Comparison of ENCODE assay signal across 8 mouse cellular contexts in the genomic region with DNA sequence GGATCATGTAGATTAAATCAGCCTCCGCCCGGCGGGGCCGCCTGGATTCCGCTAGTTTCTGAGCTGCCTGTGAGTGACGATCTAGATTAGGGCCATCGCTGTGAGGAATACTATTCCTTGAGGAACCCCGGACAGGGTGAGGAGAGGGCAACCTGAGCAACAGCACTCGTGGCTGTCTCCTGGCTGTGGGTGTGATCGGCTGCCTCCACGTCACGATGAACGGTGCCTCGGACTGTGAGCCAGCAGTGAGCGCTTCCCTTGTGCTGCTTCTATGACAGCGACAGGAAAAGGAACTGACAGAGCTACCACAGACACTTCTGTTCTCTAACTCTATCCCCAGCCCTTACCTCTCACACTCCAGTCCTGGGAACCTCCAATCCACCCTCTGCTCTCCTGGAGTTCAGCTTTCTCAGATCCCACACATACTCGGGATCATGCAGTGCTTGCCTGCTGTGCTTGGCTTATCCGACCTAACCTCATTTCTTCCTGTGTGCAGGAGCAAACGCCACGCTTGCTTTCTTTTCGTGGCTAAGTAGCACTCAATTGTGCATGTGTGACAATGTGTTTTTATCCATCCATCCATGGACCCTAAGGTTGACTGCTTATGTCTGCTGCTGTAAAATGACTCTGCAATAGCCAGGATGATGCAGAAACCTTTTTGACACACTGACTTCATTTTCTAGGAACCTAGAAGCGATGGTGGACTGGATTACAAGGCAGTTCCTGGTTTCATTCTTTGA. TPM values are rescaled to one million over a fixed set of nuclear protein-coding genes. Genes with fewer than 3 reads are reported as not detected.
A peak's percentile ranks its signal among the peaks of the same experiment; 100 is the strongest.
DNase-seq lines count a peak whose midpoint lies in the region; ATAC-seq lines count a peak whose summit lies in the region.

No protein-coding gene starts in this region.

- H3K27me3 ChIP-seq in forebrain, embryonic 14.5 days (replicated peaks; ENCODE audit: control insufficient read depth, insufficient read depth, low read length): no peaks in the 10 kb centered on the region
- H3K27me3 ChIP-seq in forebrain, embryonic 11.5 days (ENCODE audit: control insufficient read depth, insufficient read depth, low read length): no peaks in the 10 kb centered on the region

- H3K27ac ChIP-seq in forebrain, embryonic 14.5 days (ENCODE audit: low read depth, low read length): no peak overlapping the region
- H3K27ac ChIP-seq in forebrain, embryonic 11.5 days (ENCODE audit: low read depth, low read length): no peak overlapping the region

- H3K36me3 ChIP-seq in forebrain, embryonic 14.5 days (ENCODE audit: control insufficient read depth, insufficient read depth, low read length): no peaks in the 10 kb centered on the region
- no peaks in the 10 kb centered on the region for H3K36me3 ChIP-seq in forebrain, embryonic 11.5 days (ENCODE audit: control insufficient read depth, insufficient read depth, low read length)

- no peak overlapping the region for H3K9ac ChIP-seq in forebrain, embryonic 14.5 days (ENCODE audit: low read length)
- no peak overlapping the region for H3K9ac ChIP-seq in forebrain, embryonic 11.5 days (ENCODE audit: low read length)

- 70% methylated on average over 22 of the region's 22 CpGs for WGBS in forebrain, embryonic 14.5 days
- WGBS in forebrain, embryonic 11.5 days: 65% methylated on average over 22 of the region's 22 CpGs

- intact Hi-C loops in gastrocnemius, postnatal 36 days (cut with DNase I): no loop called here

- H3K9me3 ChIP-seq in forebrain, embryonic 14.5 days (replicated peaks; ENCODE audit: control insufficient read depth, low read length): no peaks in the 10 kb centered on the region
- no peaks in the 10 kb centered on the region for H3K9me3 ChIP-seq in forebrain, embryonic 11.5 days (ENCODE audit: control insufficient read depth, low read length)

- ATAC-seq in forebrain, embryonic 14.5 days: no peak; the same call in 1 of the 2 replicates
- ATAC-seq in forebrain, embryonic 11.5 days (replicated peaks; ENCODE audit: low FRiP score): no peak
- ATAC-seq in CD4-positive, CD25-positive, alpha-beta regulatory T cell, adult 4 months: peak; percentile 81

- DNase-seq in forebrain, embryonic 14.5 days (ENCODE audit: low spot score): no peak
- DNase-seq in forebrain, embryonic 11.5 days (ENCODE audit: low spot score): no peak
- peak; percentile 26 for DNase-seq in heart, adult 8-10 months (ENCODE audit: low spot score)
- peak; percentile 32 for DNase-seq in lung, postnatal 10 days
- DNase-seq in kidney, adult 9 months: no peak
- no peak for DNase-seq in gastrocnemius, postnatal 36 days
- DNase-seq in adrenal gland, adult 8-10 months: no peak

- no peak overlapping the region for H3K4me3 ChIP-seq in forebrain, embryonic 14.5 days (ENCODE audit: low read depth, low read length)
- no peak overlapping the region for H3K4me3 ChIP-seq in forebrain, embryonic 11.5 days (ENCODE audit: low read depth, low read length)

- H3K4me2 ChIP-seq in forebrain, embryonic 14.5 days (ENCODE audit: low read length): 0 out of 2 replicates have a peak overlapping the region, but pooled peaks have one; percentile 1
- no peak overlapping the region for H3K4me2 ChIP-seq in forebrain, embryonic 11.5 days (ENCODE audit: low read depth, low read length, severe bottlenecking)

- peaks cover 12% of the 10 kb centered on the region for H3K4me1 ChIP-seq in forebrain, embryonic 14.5 days (ENCODE audit: control insufficient read depth, insufficient read depth, low read length)
- H3K4me1 ChIP-seq in forebrain, embryonic 11.5 days (replicated peaks; ENCODE audit: control insufficient read depth, insufficient read depth, low read length): peaks cover 13% of the 10 kb centered on the region; the same call in 1 of the 2 replicates

RNA-seq across cellular contexts. Expression of gene Hs2st1, which starts 8.3 kb away (rescaled TPM):
- polyA plus RNA-seq in forebrain, embryonic 14.5 days (2014; fragmentation: Nextera tagmentation; extraction: Ambion mirVana): 18.3 and 18.6 TPM in 2 replicates
- 25.3 and 26.8 TPM in 2 replicates for polyA plus RNA-seq in forebrain, embryonic 11.5 days (2014; fragmentation: Nextera tagmentation; extraction: Ambion mirVana)
- 1 to 10 TPM; 2.0 to 3.5 TPM for polyA plus RNA-seq in CD4-positive, CD25-positive, alpha-beta regulatory T cell, adult 4 months (2017; shearing (Covaris generic))
- 1 to 10 TPM; 6.7 to 9.6 (median 7.6) TPM for total RNA-seq in heart, adult 8-10 months (2022)
- total RNA-seq in gastrocnemius, postnatal 36 days (2021): 10 to 100 TPM; 10.5 to 12.0 TPM
- 10 to 100 TPM; 14.7 to 23.9 (median 17.6) TPM for total RNA-seq in adrenal gland, adult 8-10 months (2022)

RNA-seq across cellular contexts. Expression of gene Selenof, which starts 8.4 kb away (rescaled TPM):
- polyA plus RNA-seq in forebrain, embryonic 14.5 days (2014; fragmentation: Nextera tagmentation; extraction: Ambion mirVana): 518 and 577 TPM in 2 replicates
- polyA plus RNA-seq in forebrain, embryonic 11.5 days (2014; fragmentation: Nextera tagmentation; extraction: Ambion mirVana): 385 and 409 TPM in 2 replicates
- 100 to 1,000 TPM; 288 to 301 TPM for polyA plus RNA-seq in CD4-positive, CD25-positive, alpha-beta regulatory T cell, adult 4 months (2017; shearing (Covaris generic))
- 100 to 1,000 TPM; 133 to 136 (median 134) TPM for total RNA-seq in heart, adult 8-10 months (2022)
- total RNA-seq in gastrocnemius, postnatal 36 days (2021): 100 to 1,000 TPM in 1 of 2 experiments, 10 to 100 TPM in 1; 98.7 to 111 TPM
- total RNA-seq in adrenal gland, adult 8-10 months (2022): 100 to 1,000 TPM; 329 to 408 (median 334) TPM

Comparison
In these comparisons a context has a peak if more than half of its experiments do, and no peak if none do; other contexts are left out.
1. DNase-seq: peak in heart, adult 8-10 months (single experiment) and lung, postnatal 10 days (single experiment); none in forebrain, embryonic 14.5 days (single experiment), forebrain, embryonic 11.5 days (single experiment), kidney, adult 9 months (single experiment), gastrocnemius, postnatal 36 days (0 of 2) and adrenal gland, adult 8-10 months (single experiment).